In the genomic region with DNA sequence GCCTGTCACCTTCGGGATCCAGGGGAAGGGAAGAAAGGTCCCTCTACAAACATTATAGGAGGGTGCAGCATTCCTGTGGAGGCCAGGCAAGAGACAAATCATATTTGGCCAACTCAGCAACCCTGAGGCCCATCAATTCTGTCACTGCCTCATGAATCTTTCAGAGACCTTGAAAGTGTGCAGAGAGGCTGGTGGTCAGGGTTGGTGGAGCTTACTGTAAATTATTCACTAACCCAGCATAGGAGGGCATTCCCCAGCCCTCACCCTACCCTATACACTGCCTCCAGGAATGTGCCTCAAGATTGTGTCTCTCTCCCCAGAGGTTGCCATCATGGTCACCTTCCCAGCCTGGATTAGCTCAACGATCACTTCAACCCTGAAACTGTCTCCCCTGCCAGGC, we compare ENCODE assay signal across 27 mouse cellular contexts. TPM values are rescaled to one million over a fixed set of nuclear protein-coding genes. Genes with fewer than 3 reads are reported as not detected.
"Had no signal": no experiment of that assay in that cellular context is flagged by ENCODE, and none has a peak within 500 bp of the region (broad histone marks: within the 10 kb centered on the region; RNA-seq: fewer than 3 reads in every experiment).

No protein-coding gene starts in this region.

- H3K27ac ChIP-seq: limb, embryonic 10.5 days; limb, embryonic 13.5 days; liver, embryonic 12.5 days; liver, embryonic 15.5 days; lung, embryonic 15.5 days; midbrain, embryonic 10.5 days; midbrain, embryonic 13.5 days; neural tube, embryonic 13.5 days; stomach, embryonic 15.5 days had no signal

- H3K4me1 ChIP-seq: stomach, embryonic 15.5 days had no signal

- H3K36me3 ChIP-seq: limb, embryonic 10.5 days; limb, embryonic 13.5 days; liver, embryonic 12.5 days; liver, embryonic 15.5 days; lung, embryonic 15.5 days; midbrain, embryonic 10.5 days; stomach, embryonic 15.5 days had no signal

- ATAC-seq: intestine, postnatal 0 days; liver, embryonic 12.5 days; midbrain, embryonic 13.5 days had no signal

- DNase-seq: kidney, adult 9 months; layer of hippocampus, adult 9-11 months; liver; lung, adult 18-20 months; lung, postnatal 10 days; lung, postnatal 36 days; retina, postnatal 1 day; right cerebral cortex, postnatal 25 days; spleen, adult 18-20 months; thymus, postnatal 25 days had no signal

- H3K4me3 ChIP-seq: limb, embryonic 10.5 days; limb, embryonic 13.5 days; liver, embryonic 12.5 days; liver, embryonic 15.5 days; lung, embryonic 15.5 days; midbrain, embryonic 10.5 days; midbrain, embryonic 13.5 days; myocyte; neural tube, embryonic 13.5 days; stomach, embryonic 15.5 days had no signal

- H3K4me2 ChIP-seq: limb, embryonic 13.5 days; liver, embryonic 12.5 days; liver, embryonic 15.5 days; lung, embryonic 15.5 days; midbrain, embryonic 13.5 days; neural tube, embryonic 13.5 days; stomach, embryonic 15.5 days had no signal

- H3K9ac ChIP-seq: limb, embryonic 13.5 days; liver, embryonic 12.5 days; liver, embryonic 15.5 days; lung, embryonic 15.5 days; midbrain, embryonic 13.5 days; neural tube, embryonic 13.5 days; stomach, embryonic 15.5 days had no signal

- H3K9me3 ChIP-seq: limb, embryonic 10.5 days; limb, embryonic 13.5 days; liver, embryonic 12.5 days; liver, embryonic 15.5 days; lung, embryonic 15.5 days; megakaryocyte, embryonic 14.5 days; midbrain, embryonic 10.5 days; midbrain, embryonic 13.5 days; neural tube, embryonic 13.5 days; stomach, embryonic 15.5 days had no signal

RNA-seq across cellular contexts. Expression of a gene that starts 9.6 kb away (rescaled TPM):
- total RNA-seq: monocyte, adult 5-6 weeks; neutrophil, adult 5-6 weeks had no signal
- polyA plus RNA-seq: myocyte had no signal

RNA-seq across cellular contexts. Expression of a gene that starts 12.1 kb away (rescaled TPM):
- total RNA-seq: monocyte, adult 5-6 weeks; neutrophil, adult 5-6 weeks had no signal
- polyA plus RNA-seq: limb, embryonic 10.5 days; limb, embryonic 13.5 days; liver, embryonic 12.5 days; liver, embryonic 15.5 days; midbrain, embryonic 10.5 days; thymus, postnatal 0 days had no signal

RNA-seq across cellular contexts. Expression of a gene that starts 57.9 kb away (rescaled TPM):
- total RNA-seq: layer of hippocampus, adult 18-20 months had no signal
- polyA plus RNA-seq: limb, embryonic 10.5 days; limb, embryonic 13.5 days; midbrain, embryonic 10.5 days; midbrain, embryonic 13.5 days; midbrain, embryonic 16.5 days; neural tube, embryonic 13.5 days had no signal
